Mouse (Mus musculus) ES-E14 (cell line): ENCODE measurements at regions not wholly inside any gene's neighbourhood (a gene's known extent, or its start where the extent isn't known, plus 50 kb on each side); places are given as distances from the start of the nearest gene placed in this dataset.

ENCODE experiments used
- DNase-seq: peaks from one replicate; pipeline ENCODE4 v3.0.0-alpha.2; 2013; ENCODE audit warnings: low read depth, low spot score
- H3K27ac ChIP-seq: 2 replicates; pipeline ENCODE4 v1.5.1; 2012; ENCODE audit warnings: low read depth, mild to moderate bottlenecking, low read length, moderate library complexity, mixed read lengths; ENCODE audit not compliant: poor library complexity, insufficient read depth, severe bottlenecking
- H3K36me3 ChIP-seq: 2 replicates; pipeline ENCODE4 v1.6.1; 2012; ENCODE audit warnings: mild to moderate bottlenecking, low read length, moderate library complexity, mixed read lengths; ENCODE audit not compliant: control insufficient read depth, poor library complexity, insufficient read depth, severe bottlenecking
- H3K4me1 ChIP-seq, 2 experiments: fragments of 150-350 bp in 1 of 2; sonication (generic) in 1 of 2; 2 replicates each; pipeline ENCODE4 v1.6.1; 2012; ENCODE audit warnings: low read length in 2 of 2, mild to moderate bottlenecking in 1 of 2, mixed read lengths in 1 of 2; ENCODE audit not compliant: control insufficient read depth in 2 of 2, insufficient read depth in 2 of 2, poor library complexity in 1 of 2
- H3K4me3 ChIP-seq, 2 experiments: fragments of 150-350 bp in 1 of 2; sonication (generic) in 1 of 2; 2 replicates each; pipeline ENCODE4 v1.5.1; 2012; ENCODE audit warnings: low read length in 2 of 2, low read depth in 1 of 2, mild to moderate bottlenecking in 1 of 2, mixed read lengths in 1 of 2; ENCODE audit not compliant: insufficient read depth in 1 of 2, poor library complexity in 1 of 2, severe bottlenecking in 1 of 2
- H3K9ac ChIP-seq: 2 replicates; pipeline ENCODE4 v1.6.1; 2012; ENCODE audit warnings: low read depth, mild to moderate bottlenecking, low read length, mixed read lengths; ENCODE audit not compliant: poor library complexity, insufficient read depth, severe bottlenecking
- H3K9me3 ChIP-seq: fragments of 150-350 bp; sonication (generic); 2 replicates; pipeline ENCODE4 v1.6.1; 2012; ENCODE audit warnings: low read depth, mild to moderate bottlenecking, low read length; ENCODE audit not compliant: control insufficient read depth, insufficient read depth
- CHD2 ChIP-seq: IDR thresholded peaks from 2 replicates; pipeline ENCODE4 v1.6.1; 2014; ENCODE audit warnings: mild to moderate bottlenecking, low read depth, low read length, inconsistent platforms
- HCFC1 ChIP-seq: IDR thresholded peaks from 2 replicates; pipeline ENCODE4 v1.6.1; 2012; ENCODE audit warnings: low read length, inconsistent platforms, borderline replicate concordance; ENCODE audit not compliant: insufficient read depth
- MAFK ChIP-seq: IDR thresholded peaks from 2 replicates; pipeline ENCODE4 v1.6.1; 2014; ENCODE audit warnings: mild to moderate bottlenecking, low read depth, low read length, inconsistent platforms; ENCODE audit not compliant: insufficient read depth
- ZC3H11A ChIP-seq: IDR thresholded peaks from 2 replicates; pipeline ENCODE4 v1.6.1; 2012; ENCODE audit warnings: low read depth, mild to moderate bottlenecking, inconsistent platforms, low read length, borderline replicate concordance
- ZNF384 ChIP-seq: IDR thresholded peaks from 2 replicates; pipeline ENCODE4 v1.6.1; 2012; ENCODE audit warnings: low read depth, low read length, inconsistent platforms
- in situ Hi-C, 2 experiments: fragments of 600-800 bp; cut with MboI; formaldehyde crosslinking; loops; one replicate each; pipeline ENCODE4 v1.15.1; 2025; ENCODE audit warnings: low sequenced_read_pairs in 2 of 2, inconsistent platforms in 1 of 2; ENCODE audit not compliant: unreplicated experiment in 2 of 2

DNA sequence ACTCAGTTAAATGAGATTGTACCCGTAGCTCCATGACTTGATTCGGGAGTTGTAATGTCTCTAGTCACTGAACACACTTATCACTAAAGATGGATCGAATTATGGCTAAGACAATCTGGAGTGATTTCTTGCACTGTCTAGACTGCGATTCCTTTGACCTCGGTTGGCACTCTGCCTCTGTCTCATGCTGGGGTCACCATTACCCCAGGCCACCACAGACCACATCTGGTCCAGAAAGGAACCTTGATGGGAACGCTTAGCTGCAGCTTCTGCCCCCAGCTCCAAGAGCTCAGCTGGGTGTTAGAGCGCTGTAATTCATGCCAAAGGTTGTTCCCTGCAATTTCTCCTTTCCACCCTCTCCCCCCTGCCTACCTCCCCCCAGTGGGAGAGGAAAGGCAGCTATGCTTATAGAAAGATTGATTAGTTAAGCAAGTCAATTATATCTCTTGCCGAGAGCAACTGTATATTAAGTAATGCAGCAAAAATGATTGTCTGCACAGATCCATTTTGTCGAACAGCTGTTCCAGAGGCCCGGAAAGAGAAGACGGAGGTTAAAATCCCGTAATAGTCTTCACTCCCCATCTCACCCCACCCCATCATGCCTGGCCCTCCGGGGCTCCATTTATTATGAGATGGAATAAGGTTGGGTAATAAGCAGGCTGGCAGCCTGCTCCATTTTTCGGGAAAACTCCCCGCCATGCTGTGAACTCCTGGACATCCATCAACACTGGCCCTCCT lies 314.3 kb upstream of the Gm4791 start:
- DNase-seq: no peak
- in situ Hi-C loops: no loop called here
- Histone ChIP-seq H3K4me3 (no peak overlapping the region), H3K9ac (no peak overlapping the region), H3K4me1 (no peaks in the 10 kb centered on the region), H3K27ac (no peak overlapping the region), H3K9me3 (no peaks in the 10 kb centered on the region), H3K36me3 (no peaks in the 10 kb centered on the region)
- TF ChIP-seq MAFK: no peak
- no peak for TF ChIP-seq ZNF384
- TF ChIP-seq HCFC1: no peak
- TF ChIP-seq ZC3H11A: no peak
- no peak for TF ChIP-seq CHD2

DNA sequence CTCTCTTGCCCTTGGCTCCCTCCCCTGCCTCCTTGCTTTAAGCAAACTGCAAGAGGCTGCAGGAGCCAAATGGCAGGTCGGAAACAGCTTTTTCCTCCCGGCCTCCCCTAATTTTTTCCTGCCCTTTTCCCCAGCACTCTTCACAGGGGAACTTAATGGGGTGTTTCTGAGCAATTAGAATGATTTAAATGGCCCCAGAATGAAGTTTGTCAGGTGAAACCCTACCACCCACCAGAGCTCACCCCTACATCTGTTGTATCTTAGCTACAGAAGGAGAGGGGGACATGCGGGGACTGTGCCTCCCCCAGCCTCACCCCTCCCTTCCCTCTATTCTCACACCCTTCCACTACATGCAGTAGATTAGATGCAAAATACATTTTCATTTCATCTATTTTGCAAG lies 326.5 kb upstream of the Gm4791 start:
- DNase-seq: no peak
- Histone ChIP-seq H3K4me3 (no peak overlapping the region), H3K27ac (no peak overlapping the region), H3K4me1 (no peaks in the 10 kb centered on the region), H3K9me3 (no peaks in the 10 kb centered on the region), H3K9ac (no peak overlapping the region), H3K36me3 (no peaks in the 10 kb centered on the region)
- in situ Hi-C loops: no loop called here
- no peak for TF ChIP-seq HCFC1
- TF ChIP-seq MAFK: no peak
- no peak for TF ChIP-seq ZNF384
- no peak for TF ChIP-seq ZC3H11A
- TF ChIP-seq CHD2: no peak

DNA sequence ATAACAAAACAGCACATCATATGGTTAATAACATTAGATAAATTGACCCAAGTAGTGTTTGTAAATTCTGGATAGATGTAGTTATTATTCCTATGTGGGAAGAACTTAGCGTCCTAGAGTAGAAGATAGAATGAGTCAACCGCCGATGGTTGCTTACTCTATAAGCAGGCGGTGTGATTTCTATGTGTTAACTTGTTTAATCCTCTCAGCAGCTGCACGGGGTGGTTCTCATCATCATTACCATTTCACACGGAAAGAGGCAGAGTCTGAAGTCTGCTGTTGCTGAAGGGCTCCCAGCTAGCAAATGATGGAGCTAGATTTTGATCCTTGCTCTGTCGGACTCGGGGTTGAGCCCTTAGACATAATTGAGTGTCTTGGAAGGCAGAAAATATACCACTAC lies 334.6 kb upstream of the 4931429L15Rik start:
- TF ChIP-seq HCFC1 (no peak), MAFK (no peak), ZC3H11A (no peak), CHD2 (no peak), ZNF384 (no peak)
- no peaks in the 10 kb centered on the region for H3K9me3 ChIP-seq
- in situ Hi-C loops: no loop called here

DNA sequence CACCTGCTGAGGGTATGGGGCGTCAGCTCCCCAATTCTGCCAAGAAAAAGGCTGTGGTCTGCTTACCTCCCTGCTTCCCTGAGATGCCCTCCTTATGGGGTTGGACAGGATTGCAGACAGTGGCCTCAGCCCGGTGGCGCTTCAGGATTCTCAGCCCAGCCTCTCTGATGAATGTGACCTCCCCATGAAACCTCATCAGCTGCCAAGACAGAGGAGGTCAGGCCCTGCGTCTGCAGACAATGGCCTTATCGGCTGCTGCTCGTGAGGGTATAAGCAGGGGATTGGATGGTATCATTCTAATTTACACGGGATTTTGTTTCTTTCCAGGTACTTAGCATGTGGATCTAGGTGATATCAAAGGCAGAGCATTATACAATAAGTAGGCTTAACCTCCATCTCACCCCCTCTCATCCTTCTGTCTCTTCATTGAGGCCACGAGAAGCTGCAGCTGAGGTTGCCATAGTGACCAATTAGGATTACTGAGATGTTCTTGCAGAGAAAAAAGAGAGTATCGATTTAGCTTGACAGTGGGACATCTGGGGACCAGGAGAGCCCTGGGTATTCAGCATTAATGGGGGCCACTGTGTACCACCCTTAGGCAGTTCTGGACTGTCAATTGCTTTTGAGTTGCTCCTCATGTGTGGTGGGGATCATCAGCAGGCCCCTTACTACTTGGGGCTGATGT lies 327.6 kb upstream of the 4931429L15Rik start:
- in situ Hi-C loops: no loop called here
- no peak overlapping the region for H3K9ac ChIP-seq
- no peak overlapping the region for H3K27ac ChIP-seq
- TF ChIP-seq CHD2 (no peak), MAFK (no peak), ZC3H11A (no peak), HCFC1 (no peak), ZNF384 (no peak)
- H3K4me3 ChIP-seq: no peak overlapping the region
- no peak for DNase-seq
- H3K4me1 ChIP-seq: no peaks in the 10 kb centered on the region
- H3K36me3 ChIP-seq: no peaks in the 10 kb centered on the region
- no peaks in the 10 kb centered on the region for H3K9me3 ChIP-seq

More for the DNA sequence above, 334.6 kb upstream of the 4931429L15Rik start:
- H3K4me1 ChIP-seq: no peaks in the 10 kb centered on the region
- no peak overlapping the region for H3K9ac ChIP-seq
- no peak overlapping the region for H3K27ac ChIP-seq
- no peaks in the 10 kb centered on the region for H3K36me3 ChIP-seq
- no peak for DNase-seq
- H3K4me3 ChIP-seq: no peak overlapping the region
